Mouse (Mus musculus) limb, embryonic 12.5 days (tissue): ENCODE measurements around the gene Pard3b. TPM values are rescaled to one million over a fixed set of nuclear protein-coding genes. Genes with fewer than 3 reads are reported as not detected.
A peak's percentile ranks its signal among the peaks of the same experiment; 100 is the strongest.

Source experiments
- ATAC-seq: fragments of 200-750 bp; cut with Nextera tagmentation; 2 replicates; pipeline ENCODE4 v1.8.0; 2017; ENCODE audit warnings: low read depth, moderate TSS enrichment; ENCODE audit not compliant: insufficient number of reproducible peaks, insufficient read depth, low FRiP score, low TSS enrichment
- H3K27ac ChIP-seq: fragments of 300-500 bp; sonication (generic); 2 replicates; pipeline ENCODE4 v1.5.1; 2016; ENCODE audit warnings: mild to moderate bottlenecking, moderate library complexity
- H3K27me3 ChIP-seq: fragments of 300-500 bp; sonication (generic); 2 replicates; pipeline ENCODE4 v1.6.1; 2016; ENCODE audit warnings: mild to moderate bottlenecking, moderate library complexity
- H3K36me3 ChIP-seq: fragments of 300-500 bp; sonication (generic); 2 replicates; pipeline ENCODE4 v1.6.1; 2016; ENCODE audit warnings: mild to moderate bottlenecking, moderate library complexity
- H3K4me1 ChIP-seq: fragments of 300-500 bp; sonication (generic); replicated peaks from 2 replicates; pipeline ENCODE4 v1.6.1; 2016
- H3K4me2 ChIP-seq: fragments of 300-500 bp; sonication (generic); 2 replicates; pipeline ENCODE4 v1.6.1; 2016; ENCODE audit warnings: mild to moderate bottlenecking, moderate library complexity
- H3K4me3 ChIP-seq: fragments of 300-500 bp; sonication (generic); replicated peaks from 2 replicates; pipeline ENCODE4 v1.5.1; 2016; ENCODE audit warnings: mild to moderate bottlenecking
- H3K9ac ChIP-seq: fragments of 300-500 bp; sonication (generic); replicated peaks from 2 replicates; pipeline ENCODE4 v1.6.1; 2016; ENCODE audit warnings: mild to moderate bottlenecking, moderate library complexity
- H3K9me3 ChIP-seq: fragments of 300-500 bp; sonication (generic); 2 replicates; pipeline ENCODE4 v1.6.1; 2016; ENCODE audit warnings: mild to moderate bottlenecking, moderate library complexity
- WGBS: fragments of 180-500 bp; shearing (Covaris S2); methylation state at CpG from one replicate; pipeline ENCODE4 v1.1.7; 2016; 5-methylcytosine and 5-hydroxymethylcytosine counted together
- polyA plus RNA-seq: library from polyadenylated mRNA; unstranded; fragments of >200 nt; fragmentation: Nextera tagmentation; extraction: Ambion mirVana; gene quantifications from 2 replicates; pipeline ENCODE4 v1.2.1, GENCODE M21; 2016

Gene Pard3b
- polyA plus RNA-seq, 1 experiment from 2014 or later = 20.0 TPM

- Histone ChIP-seq H3K36me3 (no peaks in the 10 kb centered on the region), H3K9ac (no peak overlapping the region), H3K4me2 (no peak overlapping the region), H3K4me3 (no peak overlapping the region), H3K27me3 (no peaks in the 10 kb centered on the region), H3K4me1 (no peaks in the 10 kb centered on the region), H3K27ac (no peak overlapping the region), H3K9me3 (no peaks in the 10 kb centered on the region)
- WGBS = 51% methylated on average over 2 of the region's 2 CpGs
- ATAC-seq = no peak
These were observed 563.1 kb downstream of the Pard3b start for GRCm38 (mm10) chr1:62201686-62202257.

GRCm38 (mm10) chr1:62213285-62213684, 574.7 kb downstream of the Pard3b start:
- ATAC-seq = no peak
- Histone ChIP-seq H3K4me1 (0 out of 2 replicates have a peak, but pooled peaks cover 5% of the 10 kb centered on the region), H3K9ac (no peak overlapping the region), H3K36me3 (no peaks in the 10 kb centered on the region), H3K4me3 (no peak overlapping the region), H3K27ac (no peak overlapping the region), H3K27me3 (no peaks in the 10 kb centered on the region), H3K9me3 (no peaks in the 10 kb centered on the region), H3K4me2 (no peak overlapping the region)
- 81% methylated on average over 2 of the region's 2 CpGs for WGBS

- no peaks in the 10 kb centered on the region for H3K36me3 ChIP-seq
- no peaks in the 10 kb centered on the region for H3K9me3 ChIP-seq
- no peak overlapping the region for H3K9ac ChIP-seq
- no peak for ATAC-seq
- H3K27me3 ChIP-seq = no peaks in the 10 kb centered on the region
- 63% methylated on average over 2 of the region's 2 CpGs for WGBS
- no peak overlapping the region for H3K27ac ChIP-seq
- no peak overlapping the region for H3K4me3 ChIP-seq
- H3K4me2 ChIP-seq = no peak overlapping the region
- H3K4me1 ChIP-seq = 0 out of 2 replicates have a peak, but pooled peaks cover 5% of the 10 kb centered on the region
These were observed 577.2 kb downstream of the Pard3b start for GRCm38 (mm10) chr1:62215842-62216241.

GRCm38 (mm10) chr1:62216568-62216967, 577.9 kb downstream of the Pard3b start:
- no peak overlapping the region for H3K4me3 ChIP-seq
- H3K9me3 ChIP-seq = no peaks in the 10 kb centered on the region
- no peak overlapping the region for H3K27ac ChIP-seq
- WGBS = 76% methylated on average over 4 of the region's 4 CpGs
- 0 out of 2 replicates have a peak, but pooled peaks cover 5% of the 10 kb centered on the region for H3K4me1 ChIP-seq
- H3K9ac ChIP-seq = no peak overlapping the region
- no peak for ATAC-seq
- no peaks in the 10 kb centered on the region for H3K27me3 ChIP-seq
- H3K4me2 ChIP-seq = no peak overlapping the region
- H3K36me3 ChIP-seq = no peaks in the 10 kb centered on the region

GRCm38 (mm10) chr1:62229129-62229528, 590.5 kb downstream of the Pard3b start:
- no peak overlapping the region for H3K4me2 ChIP-seq
- 90% methylated on average over 5 of the region's 5 CpGs for WGBS
- H3K27ac ChIP-seq = no peak overlapping the region
- H3K4me1 ChIP-seq = peaks cover 6% of the 10 kb centered on the region
- no peaks in the 10 kb centered on the region for H3K36me3 ChIP-seq
- no peak for ATAC-seq
- H3K9me3 ChIP-seq = no peaks in the 10 kb centered on the region
- no peak overlapping the region for H3K9ac ChIP-seq
- H3K27me3 ChIP-seq = no peaks in the 10 kb centered on the region
- no peak overlapping the region for H3K4me3 ChIP-seq

DNA sequence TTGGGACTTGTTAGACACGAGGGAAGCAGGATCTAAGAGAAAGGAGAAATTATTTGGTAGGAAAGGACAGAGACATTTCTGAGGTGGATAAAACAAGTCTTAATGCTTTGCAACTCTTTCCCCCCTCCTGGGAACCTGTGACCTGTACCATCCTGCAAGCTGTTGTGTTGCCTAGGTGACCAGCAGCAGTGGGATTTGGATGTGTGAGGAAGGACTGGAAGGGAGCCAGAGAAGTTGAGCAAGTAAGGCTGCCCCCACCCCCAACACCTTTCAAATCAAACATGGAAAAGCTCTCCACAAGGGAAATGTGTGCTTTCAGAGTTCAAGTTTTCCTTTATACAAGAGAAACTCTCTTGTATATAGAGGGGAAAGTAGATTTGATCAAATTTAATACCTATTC, 595.4 kb downstream of the Pard3b start:
- no peak for ATAC-seq
- no peak overlapping the region for H3K4me3 ChIP-seq
- H3K27ac ChIP-seq = no peak overlapping the region
- 42% methylated on average over 1 of the region's 1 CpGs for WGBS
- H3K4me2 ChIP-seq = no peak overlapping the region
- H3K27me3 ChIP-seq = no peaks in the 10 kb centered on the region
- H3K9ac ChIP-seq = no peak overlapping the region
- no peaks in the 10 kb centered on the region for H3K36me3 ChIP-seq
- no peaks in the 10 kb centered on the region for H3K9me3 ChIP-seq
- H3K4me1 ChIP-seq = peaks cover 9% of the 10 kb centered on the region

- WGBS = 92% methylated on average over 5 of the region's 5 CpGs
These were observed 596.5 kb downstream of the Pard3b start for GRCm38 (mm10) chr1:62235121-62235520.

GRCm38 (mm10) chr1:62244191-62244984, 605.8 kb downstream of the Pard3b start:
- no peaks in the 10 kb centered on the region for H3K36me3 ChIP-seq
- no peak overlapping the region for H3K9ac ChIP-seq
- peak overlapping the region; percentile 46 for H3K27ac ChIP-seq
- peak overlapping the region; percentile 13; the same call in 1 of the 2 replicates for H3K4me2 ChIP-seq
- no peak for ATAC-seq
- H3K4me1 ChIP-seq = peaks cover 11% of the 10 kb centered on the region
- H3K27me3 ChIP-seq = no peaks in the 10 kb centered on the region
- no peaks in the 10 kb centered on the region for H3K9me3 ChIP-seq
- 15% methylated on average over 12 of the region's 12 CpGs for WGBS
- no peak overlapping the region for H3K4me3 ChIP-seq

More at GRCm38 (mm10) chr1:62235121-62235520, 596.5 kb downstream of the Pard3b start:
- peaks cover 9% of the 10 kb centered on the region for H3K4me1 ChIP-seq
- no peak for ATAC-seq
- H3K9ac ChIP-seq = no peak overlapping the region
- no peak overlapping the region for H3K4me2 ChIP-seq
- H3K27me3 ChIP-seq = no peaks in the 10 kb centered on the region
- no peak overlapping the region for H3K4me3 ChIP-seq
- no peaks in the 10 kb centered on the region for H3K36me3 ChIP-seq
- no peaks in the 10 kb centered on the region for H3K9me3 ChIP-seq
- no peak overlapping the region for H3K27ac ChIP-seq

DNA sequence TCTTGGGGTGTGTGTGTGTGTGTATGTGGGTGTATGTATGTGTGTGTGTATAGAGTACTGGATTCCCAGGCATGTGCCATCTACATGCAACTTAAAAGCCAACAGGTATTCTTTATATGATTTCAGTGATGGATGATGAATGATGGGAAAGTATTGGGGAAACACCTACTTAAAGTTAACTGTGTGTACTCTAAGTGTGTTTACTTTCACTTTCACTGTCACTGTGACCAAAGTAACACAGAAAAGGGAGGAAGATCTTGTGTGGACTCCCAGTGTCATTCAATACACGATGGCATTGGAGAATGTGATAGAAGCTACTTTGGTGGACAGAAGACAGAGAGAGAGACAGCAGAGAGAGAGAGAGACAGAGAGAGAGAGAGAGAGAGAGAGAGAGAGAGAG, 613.8 kb downstream of the Pard3b start:
- no peaks in the 10 kb centered on the region for H3K4me1 ChIP-seq

DNA sequence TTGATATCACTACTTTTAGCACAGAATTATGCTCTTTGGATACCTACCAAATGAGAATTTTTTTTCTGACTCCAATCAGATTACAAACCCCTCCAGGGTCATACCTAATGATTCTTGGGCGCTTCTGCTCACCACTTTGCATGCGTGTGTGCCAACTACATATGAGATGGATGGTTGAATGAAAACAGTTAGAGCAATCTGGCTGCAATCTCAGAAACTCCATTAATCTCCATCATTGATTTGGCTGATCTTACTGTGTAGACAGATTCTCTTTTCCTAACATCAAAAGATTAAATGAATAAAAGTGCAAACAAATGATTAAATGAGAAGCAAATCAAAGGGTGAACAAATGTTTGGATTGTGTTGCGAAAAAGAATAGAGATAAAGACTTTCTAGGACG, 615.7 kb downstream of the Pard3b start:
- H3K4me1 ChIP-seq = no peaks in the 10 kb centered on the region

More for the DNA sequence above, 613.8 kb downstream of the Pard3b start:
- ATAC-seq = no peak
- no peak overlapping the region for H3K27ac ChIP-seq
- no peak overlapping the region for H3K4me3 ChIP-seq
- 85% methylated on average over 1 of the region's 1 CpGs for WGBS
- no peaks in the 10 kb centered on the region for H3K9me3 ChIP-seq
- no peak overlapping the region for H3K4me2 ChIP-seq
- H3K36me3 ChIP-seq = no peaks in the 10 kb centered on the region
- no peaks in the 10 kb centered on the region for H3K27me3 ChIP-seq
- no peak overlapping the region for H3K9ac ChIP-seq

GRCm38 (mm10) chr1:62254888-62255287, 616.3 kb downstream of the Pard3b start:
- Histone ChIP-seq H3K4me2 (no peak overlapping the region), H3K9ac (no peak overlapping the region), H3K4me1 (no peaks in the 10 kb centered on the region), H3K36me3 (no peaks in the 10 kb centered on the region), H3K9me3 (no peaks in the 10 kb centered on the region), H3K27ac (no peak overlapping the region), H3K4me3 (no peak overlapping the region), H3K27me3 (no peaks in the 10 kb centered on the region)
- no peak for ATAC-seq
- WGBS = 91% methylated on average over 1 of the region's 1 CpGs

More for the DNA sequence above, 615.7 kb downstream of the Pard3b start:
- no peak overlapping the region for H3K9ac ChIP-seq
- 84% methylated on average over 4 of the region's 4 CpGs for WGBS
- H3K27ac ChIP-seq = no peak overlapping the region
- H3K27me3 ChIP-seq = no peaks in the 10 kb centered on the region
- H3K4me2 ChIP-seq = no peak overlapping the region
- ATAC-seq = no peak
- no peak overlapping the region for H3K4me3 ChIP-seq
- no peaks in the 10 kb centered on the region for H3K9me3 ChIP-seq
- H3K36me3 ChIP-seq = no peaks in the 10 kb centered on the region
